Mouse (Mus musculus): ENCODE data around the gene Ubxn6. TPM values are rescaled to one million over a fixed set of nuclear protein-coding genes. Genes with fewer than 3 reads are reported as not detected.
A peak's percentile ranks its signal among the peaks of the same experiment; 100 is the strongest.

Gene Ubxn6
- polyA plus RNA-seq, 1 experiment from 2014 or later, result 34.3 TPM

- H3K4me3 ChIP-seq (ENCODE audit: low read length), result peak overlapping the region; percentile 87
- no peak for ATAC-seq
- peaks cover 4% of the 10 kb centered on the region for H3K36me3 ChIP-seq (ENCODE audit: control insufficient read depth, insufficient read depth, low read length)
- 0 out of 2 replicates have a peak overlapping the region, but pooled peaks have one; percentile 58 for H3K9ac ChIP-seq (ENCODE audit: low read depth, low read length)
- no peaks in the 10 kb centered on the region for H3K27me3 ChIP-seq (replicated peaks; ENCODE audit: control insufficient read depth, insufficient read depth, low read length)
- peaks cover 25% of the 10 kb centered on the region for H3K4me1 ChIP-seq (ENCODE audit: control insufficient read depth, insufficient read depth, low read length)
- no peaks in the 10 kb centered on the region for H3K9me3 ChIP-seq (ENCODE audit: control insufficient read depth, low read length)
- no peak overlapping the region for H3K27ac ChIP-seq (ENCODE audit: low read length)
- peak overlapping the region; percentile 38; the same call in 1 of the 2 replicates for H3K4me2 ChIP-seq (ENCODE audit: low read depth, low read length)
- WGBS, result 77% methylated on average over 4 of the region's 4 CpGs
Measured at GRCm38 (mm10) chr17:56039345-56039744, 35.5 kb downstream of the Ubxn6 start.

GRCm38 (mm10) chr17:56038583-56039261 is 36.1 kb downstream of the Ubxn6 start:
- H3K4me3 ChIP-seq (ENCODE audit: low read length), result no peak overlapping the region
- peaks cover 31% of the 10 kb centered on the region for H3K4me1 ChIP-seq (ENCODE audit: control insufficient read depth, insufficient read depth, low read length)
- H3K4me2 ChIP-seq (ENCODE audit: low read depth, low read length), result no peak overlapping the region
- no peak for ATAC-seq
- H3K27ac ChIP-seq (ENCODE audit: low read length), result no peak overlapping the region
- 90% methylated on average over 8 of the region's 8 CpGs for WGBS
- no peaks in the 10 kb centered on the region for H3K9me3 ChIP-seq (ENCODE audit: control insufficient read depth, low read length)
- no peak overlapping the region for H3K9ac ChIP-seq (ENCODE audit: low read depth, low read length)
- H3K27me3 ChIP-seq (replicated peaks; ENCODE audit: control insufficient read depth, insufficient read depth, low read length), result no peaks in the 10 kb centered on the region
- H3K36me3 ChIP-seq (ENCODE audit: control insufficient read depth, insufficient read depth, low read length), result peaks cover 4% of the 10 kb centered on the region; the same call in 1 of the 2 replicates

- H3K36me3 ChIP-seq (ENCODE audit: control insufficient read depth, insufficient read depth, low read length), result peaks cover 4% of the 10 kb centered on the region; the same call in 1 of the 2 replicates
- H3K9ac ChIP-seq (ENCODE audit: low read depth, low read length), result peak overlapping the region; percentile 62
- H3K27ac ChIP-seq (ENCODE audit: low read length), result peak overlapping the region; percentile 29; the same call in 1 of the 2 replicates
- H3K9me3 ChIP-seq (ENCODE audit: control insufficient read depth, low read length), result no peaks in the 10 kb centered on the region
- ATAC-seq, result peak; percentile 2; the same call in 1 of the 2 replicates
- peak overlapping the region; percentile 40 for H3K4me3 ChIP-seq (ENCODE audit: low read length)
- H3K4me2 ChIP-seq (ENCODE audit: low read depth, low read length), result peak overlapping the region; percentile 54
- peaks cover 44% of the 10 kb centered on the region for H3K4me1 ChIP-seq (ENCODE audit: control insufficient read depth, insufficient read depth, low read length)
- H3K27me3 ChIP-seq (replicated peaks; ENCODE audit: control insufficient read depth, insufficient read depth, low read length), result no peaks in the 10 kb centered on the region
- 36% methylated on average over 13 of the region's 13 CpGs for WGBS
Measured at GRCm38 (mm10) chr17:56036901-56037287, 37.9 kb downstream of the Ubxn6 start.

GRCm38 (mm10) chr17:56036176-56036900 is 38.5 kb downstream of the Ubxn6 start, which contains the start of gene Sh3gl1:
Sh3gl1 (minus strand) TSS chr17:56036635.
- H3K27me3 ChIP-seq (replicated peaks; ENCODE audit: control insufficient read depth, insufficient read depth, low read length), result no peaks in the 10 kb centered on the region
- ATAC-seq, result peak; percentile 86
- H3K4me1 ChIP-seq (ENCODE audit: control insufficient read depth, insufficient read depth, low read length), result peaks cover 40% of the 10 kb centered on the region
- peaks cover 4% of the 10 kb centered on the region; the same call in 1 of the 2 replicates for H3K36me3 ChIP-seq (ENCODE audit: control insufficient read depth, insufficient read depth, low read length)
- H3K9me3 ChIP-seq (ENCODE audit: control insufficient read depth, low read length), result no peaks in the 10 kb centered on the region
- under 1% methylated on average over 73 of the region's 74 CpGs for WGBS
- H3K27ac ChIP-seq (ENCODE audit: low read length), result peak within 1 kb of the TSS; percentile 89
- H3K9ac ChIP-seq (ENCODE audit: low read depth, low read length), result peak within 1 kb of the TSS; percentile 96
- H3K4me3 ChIP-seq (ENCODE audit: low read length), result peak within 1 kb of the TSS; percentile 94
- H3K4me2 ChIP-seq (ENCODE audit: low read depth, low read length), result peak within 1 kb of the TSS; percentile 70

- H3K9ac ChIP-seq (ENCODE audit: low read depth, low read length), result peak overlapping the region; percentile 96
- H3K4me2 ChIP-seq (ENCODE audit: low read depth, low read length), result peak overlapping the region; percentile 70
- no peaks in the 10 kb centered on the region for H3K9me3 ChIP-seq (ENCODE audit: control insufficient read depth, low read length)
- WGBS, result 51% methylated on average over 4 of the region's 4 CpGs
- H3K36me3 ChIP-seq (ENCODE audit: control insufficient read depth, insufficient read depth, low read length), result peaks cover 4% of the 10 kb centered on the region; the same call in 1 of the 2 replicates
- peak overlapping the region; percentile 94 for H3K4me3 ChIP-seq (ENCODE audit: low read length)
- peaks cover 36% of the 10 kb centered on the region for H3K4me1 ChIP-seq (ENCODE audit: control insufficient read depth, insufficient read depth, low read length)
- no peak for ATAC-seq
- H3K27ac ChIP-seq (ENCODE audit: low read length), result no peak overlapping the region
- no peaks in the 10 kb centered on the region for H3K27me3 ChIP-seq (replicated peaks; ENCODE audit: control insufficient read depth, insufficient read depth, low read length)
Measured at GRCm38 (mm10) chr17:56035216-56035615, 39.6 kb downstream of the Ubxn6 start.

- H3K4me1 ChIP-seq (ENCODE audit: control insufficient read depth, insufficient read depth, low read length), result peaks cover 36% of the 10 kb centered on the region
- no peak for ATAC-seq
- H3K9ac ChIP-seq (ENCODE audit: low read depth, low read length), result peak overlapping the region; percentile 96
- no peaks in the 10 kb centered on the region for H3K9me3 ChIP-seq (ENCODE audit: control insufficient read depth, low read length)
- peak overlapping the region; percentile 70 for H3K4me2 ChIP-seq (ENCODE audit: low read depth, low read length)
- H3K36me3 ChIP-seq (ENCODE audit: control insufficient read depth, insufficient read depth, low read length), result peaks cover 4% of the 10 kb centered on the region; the same call in 1 of the 2 replicates
- H3K4me3 ChIP-seq (ENCODE audit: low read length), result peak overlapping the region; percentile 94; the same call in 1 of the 2 replicates
- H3K27me3 ChIP-seq (replicated peaks; ENCODE audit: control insufficient read depth, insufficient read depth, low read length), result no peaks in the 10 kb centered on the region
- H3K27ac ChIP-seq (ENCODE audit: low read length), result 0 out of 2 replicates have a peak overlapping the region, but pooled peaks have one; percentile 11
- 85% methylated on average over 6 of the region's 6 CpGs for WGBS
Measured at GRCm38 (mm10) chr17:56034726-56035100, 40.1 kb downstream of the Ubxn6 start.

GRCm38 (mm10) chr17:56034040-56034725 is 40.6 kb downstream of the Ubxn6 start:
- 82% methylated on average over 7 of the region's 7 CpGs for WGBS
- 0 out of 2 replicates have a peak overlapping the region, but pooled peaks have one; percentile 11 for H3K27ac ChIP-seq (ENCODE audit: low read length)
- peaks cover 4% of the 10 kb centered on the region; the same call in 1 of the 2 replicates for H3K36me3 ChIP-seq (ENCODE audit: control insufficient read depth, insufficient read depth, low read length)
- no peak overlapping the region for H3K4me3 ChIP-seq (ENCODE audit: low read length)
- ATAC-seq, result no peak
- H3K9me3 ChIP-seq (ENCODE audit: control insufficient read depth, low read length), result no peaks in the 10 kb centered on the region
- no peaks in the 10 kb centered on the region for H3K27me3 ChIP-seq (replicated peaks; ENCODE audit: control insufficient read depth, insufficient read depth, low read length)
- H3K4me2 ChIP-seq (ENCODE audit: low read depth, low read length), result 0 out of 2 replicates have a peak overlapping the region, but pooled peaks have one; percentile 70
- H3K9ac ChIP-seq (ENCODE audit: low read depth, low read length), result peak overlapping the region; percentile 96
- H3K4me1 ChIP-seq (ENCODE audit: control insufficient read depth, insufficient read depth, low read length), result peaks cover 36% of the 10 kb centered on the region

GRCm38 (mm10) chr17:56032831-56033230 is 42.0 kb downstream of the Ubxn6 start:
- Histone ChIP-seq H3K4me3 (ENCODE audit: low read length) (no peak overlapping the region), H3K9ac (ENCODE audit: low read depth, low read length) (peak overlapping the region; percentile 36), H3K36me3 (ENCODE audit: control insufficient read depth, insufficient read depth, low read length) (peaks cover 4% of the 10 kb centered on the region; the same call in 1 of the 2 replicates), H3K4me1 (ENCODE audit: control insufficient read depth, insufficient read depth, low read length) (peaks cover 36% of the 10 kb centered on the region), H3K4me2 (ENCODE audit: low read depth, low read length) (0 out of 2 replicates have a peak overlapping the region, but pooled peaks have one; percentile 23), H3K27me3 (replicated peaks; ENCODE audit: control insufficient read depth, insufficient read depth, low read length) (no peaks in the 10 kb centered on the region), H3K9me3 (ENCODE audit: control insufficient read depth, low read length) (no peaks in the 10 kb centered on the region), H3K27ac (ENCODE audit: low read length) (peak overlapping the region; percentile 81)
- ATAC-seq, result no peak
- whole genome bisulfite sequencing, result 71% methylated on average over 7 of the region's 7 CpGs

All from intestine, embryonic 16.5 days (tissue).